Mouse (Mus musculus) gastrocnemius, adult 2 months (tissue): ENCODE results near the gene Foxn3. TPM values are rescaled to one million over a fixed set of nuclear protein-coding genes. Genes with fewer than 3 reads are reported as not detected.
A peak's percentile ranks its signal among the peaks of the same experiment; 100 is the strongest.

Experiments used
- DNase-seq: peaks from one replicate; pipeline ENCODE4 v3.0.0; 2022
- H3K27ac ChIP-seq: fragments of 200-600 bp; 2 replicates; pipeline ENCODE4 v1.8.1; 2022; ENCODE audit warnings: mild to moderate bottlenecking
- H3K4me3 ChIP-seq: fragments of 200-600 bp; 2 replicates; pipeline ENCODE4 v1.8.1; 2022; ENCODE audit warnings: mild to moderate bottlenecking, moderate library complexity
- CTCF ChIP-seq: fragments of 200-600 bp; IDR thresholded peaks from 2 replicates; pipeline ENCODE4 v1.8.1; 2022; ENCODE audit warnings: antibody characterized with exemption, mild to moderate bottlenecking, moderate library complexity
- intact Hi-C: fragments of 180-260 bp; cut with DNase I; formaldehyde crosslinking; loops from one replicate; pipeline ENCODE4 v1.15.1; 2025
- total RNA-seq, 2 experiments: library from RNA; stranded (reverse); gene quantifications; 2 replicates each; pipeline ENCODE4 v1.2.3; 2021

Foxn3 gene
- total RNA-seq, 2 experiments from 2014 or later = 190 to 201 TPM

GRCm38 (mm10) chr12:99309937-99310336, 253.4 kb downstream of the Foxn3 start:
- no peak for DNase-seq
- intact Hi-C loops = loop anchor here (5.0 kb wide), 2 partner anchors 67 to 93 kb away; no protein-coding TSS in a partner anchor
- Histone ChIP-seq H3K27ac (peak overlapping the region; percentile 66), H3K4me3 (no peak overlapping the region)
- no peak for TF ChIP-seq CTCF

DNA sequence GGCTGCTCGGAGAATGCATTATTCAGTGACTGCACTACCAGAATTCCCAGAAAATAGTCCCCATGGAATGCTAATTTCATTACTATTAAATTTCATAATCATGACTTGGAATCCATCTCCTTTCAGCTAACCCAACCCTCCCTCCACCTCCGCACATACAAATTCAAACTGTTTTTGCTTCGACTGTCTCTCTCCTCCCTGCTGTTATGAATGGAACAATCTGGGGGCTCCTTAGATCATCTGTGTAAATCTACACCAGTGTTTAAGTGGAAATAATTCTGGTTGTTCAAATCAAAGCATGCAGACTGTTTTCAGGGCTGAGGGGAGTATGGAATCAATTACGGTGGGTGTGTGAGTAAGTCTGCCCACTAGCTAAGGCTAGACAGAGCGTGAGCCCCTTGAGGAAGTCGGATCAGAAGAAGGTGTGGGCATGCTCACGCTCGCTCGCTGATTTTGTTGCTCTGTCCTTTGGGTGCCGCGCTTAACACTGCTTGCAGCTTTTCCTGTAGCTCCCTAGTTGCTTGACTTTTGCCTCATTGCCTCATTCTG, 254.8 kb downstream of the Foxn3 start:
- Histone ChIP-seq H3K4me3 (no peak overlapping the region), H3K27ac (peak overlapping the region; percentile 66)
- DNase-seq = no peak
- TF ChIP-seq CTCF = no peak
- intact Hi-C loops = loop anchor here (5.0 kb wide), 2 partner anchors 69 to 91 kb away; no protein-coding TSS in a partner anchor

- H3K27ac ChIP-seq = peak overlapping the region; percentile 94
- intact Hi-C loops = loop anchor here (5.0 kb wide), 2 partner anchors 71 to 89 kb away; no protein-coding TSS in a partner anchor
Measured at GRCm38 (mm10) chr12:99306536-99307204, 256.7 kb downstream of the Foxn3 start.

DNA sequence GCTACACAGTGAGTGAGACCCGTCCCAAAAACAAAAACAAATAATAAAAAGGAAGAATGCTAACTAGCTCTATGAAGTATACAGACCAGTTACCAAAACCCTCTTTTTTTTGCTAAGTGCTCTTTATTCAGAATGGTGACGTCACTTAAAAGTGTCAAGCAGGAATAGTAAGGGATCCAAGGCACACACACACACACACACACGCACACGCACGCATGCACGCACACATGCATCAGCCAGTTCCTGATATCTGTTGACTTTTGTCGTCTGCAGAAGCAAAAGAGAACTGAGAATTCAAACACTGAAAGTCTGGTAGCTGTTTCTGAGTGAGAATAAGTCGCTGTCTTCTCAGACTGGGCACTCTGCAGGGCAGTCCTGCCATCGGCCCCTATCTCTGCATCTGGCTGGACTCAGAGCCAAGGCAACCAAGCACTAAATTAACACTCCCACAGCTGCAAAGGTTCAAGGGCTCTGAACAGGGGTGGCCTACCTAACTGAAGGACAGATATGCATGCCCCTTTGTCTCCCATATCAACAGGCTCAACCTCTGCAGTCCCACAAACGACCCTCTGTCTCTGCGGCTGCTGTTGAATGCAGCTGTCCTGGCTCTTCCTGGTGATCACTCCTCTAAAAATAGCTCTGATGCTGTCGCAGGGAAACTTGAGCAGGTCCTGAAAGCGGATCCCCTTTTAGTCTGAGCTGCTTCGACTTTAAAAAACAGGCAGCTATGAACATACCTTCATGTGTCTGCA, 257.4 kb downstream of the Foxn3 start:
- no peak for TF ChIP-seq CTCF
- Histone ChIP-seq H3K4me3 (peak overlapping the region; percentile 73), H3K27ac (peak overlapping the region; percentile 94)
- intact Hi-C loops = loop anchor here (5.0 kb wide), 2 partner anchors 71 to 89 kb away; no protein-coding TSS in a partner anchor
- peak; percentile 72 for DNase-seq

More at GRCm38 (mm10) chr12:99306536-99307204, 256.7 kb downstream of the Foxn3 start:
- peak overlapping the region; percentile 73 for H3K4me3 ChIP-seq
- DNase-seq = no peak
- no peak for TF ChIP-seq CTCF

DNA sequence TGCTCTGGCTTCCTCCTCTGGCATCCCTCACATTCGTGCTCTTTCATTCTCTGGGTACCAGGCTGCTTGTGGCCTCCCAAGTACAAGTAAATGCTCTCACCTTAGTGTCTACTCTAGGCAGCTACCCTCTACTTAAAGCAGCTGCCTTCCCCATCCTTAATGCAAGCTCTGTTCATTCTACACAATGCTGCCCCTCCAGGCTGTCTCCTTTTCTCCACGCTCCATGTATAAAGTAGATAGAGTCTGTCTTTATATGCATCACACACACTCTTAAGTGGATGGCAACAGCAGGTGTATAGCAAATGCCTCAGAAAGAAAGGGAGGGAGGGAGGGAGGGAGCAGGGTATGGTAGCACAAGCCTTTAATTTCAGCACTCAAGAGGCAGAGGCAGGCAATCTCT, 258.1 kb downstream of the Foxn3 start:
- peak overlapping the region; percentile 94 for H3K27ac ChIP-seq
- no peak for DNase-seq
- TF ChIP-seq CTCF = no peak

GRCm38 (mm10) chr12:99304056-99304455, 259.3 kb downstream of the Foxn3 start:
- no peak for TF ChIP-seq CTCF
- peak overlapping the region; percentile 94 for H3K27ac ChIP-seq
- intact Hi-C loops = no loop called here
- DNase-seq = no peak
- peak overlapping the region; percentile 2 for H3K4me3 ChIP-seq

More for the DNA sequence above, 258.1 kb downstream of the Foxn3 start:
- peak overlapping the region; percentile 73 for H3K4me3 ChIP-seq
- intact Hi-C loops = loop anchor here (5.0 kb wide), 2 partner anchors 72 to 88 kb away; no protein-coding TSS in a partner anchor

GRCm38 (mm10) chr12:99303581-99303980, 259.8 kb downstream of the Foxn3 start:
- Histone ChIP-seq H3K4me3 (peak overlapping the region; percentile 2; the same call in 1 of the 2 replicates), H3K27ac (peak overlapping the region; percentile 94)
- no peak for DNase-seq
- no peak for TF ChIP-seq CTCF
- intact Hi-C loops = no loop called here

DNA sequence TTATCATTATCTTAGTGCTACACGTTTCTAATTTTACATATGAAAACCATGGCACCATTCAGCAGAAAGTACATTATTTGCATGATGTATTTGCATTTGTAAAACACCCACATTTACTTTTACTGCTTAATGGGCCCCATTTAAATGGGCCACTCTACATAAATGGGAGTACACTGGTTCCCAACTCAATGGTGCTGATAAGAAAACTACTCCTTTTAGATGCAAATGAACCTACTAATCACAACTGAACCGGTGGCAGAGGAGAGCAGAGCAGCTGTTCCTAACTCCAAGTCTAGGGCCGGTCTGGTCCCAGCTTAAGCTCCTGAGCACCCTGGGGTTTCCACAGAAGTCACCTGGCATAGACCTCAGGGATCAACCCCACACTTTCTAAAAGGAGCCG, 263.5 kb downstream of the Foxn3 start:
- no peak for TF ChIP-seq CTCF
- Histone ChIP-seq H3K27ac (no peak overlapping the region), H3K4me3 (no peak overlapping the region)
- DNase-seq = no peak
- intact Hi-C loops = no loop called here

DNA sequence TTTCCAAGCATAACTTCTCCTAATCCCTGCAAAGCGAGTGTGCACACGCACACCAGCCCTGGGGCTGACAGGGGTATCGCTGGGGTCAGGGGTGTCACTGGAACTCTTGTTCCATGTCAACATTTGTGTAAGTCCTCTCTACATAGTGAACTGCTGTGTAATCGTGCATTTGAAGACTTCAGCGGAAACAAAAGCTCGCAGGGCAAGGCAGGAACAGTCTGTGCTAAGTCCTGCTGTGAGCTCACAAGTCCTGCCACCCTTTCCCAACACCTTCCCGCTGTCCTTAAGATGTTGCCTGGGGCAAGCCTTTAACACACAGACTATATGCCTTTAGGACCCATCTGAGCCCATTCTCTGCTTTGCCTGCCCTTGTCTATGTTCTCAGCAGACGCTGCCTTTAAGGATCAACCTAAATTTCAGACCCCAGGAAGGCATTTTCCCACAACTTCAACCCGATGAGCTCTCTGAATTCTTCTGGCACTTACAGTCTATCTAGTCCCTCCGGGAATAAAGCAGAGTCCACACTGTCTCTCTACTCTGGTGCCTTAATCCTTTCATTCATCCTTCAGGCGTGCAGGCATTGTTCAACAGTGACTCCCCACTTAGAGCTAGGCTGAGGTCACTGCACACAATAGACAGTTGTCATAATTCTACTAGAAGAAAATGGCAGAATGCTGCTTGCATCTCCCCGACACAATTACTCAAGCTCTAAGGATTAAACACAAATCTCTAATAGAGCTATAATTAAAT, 264.4 kb downstream of the Foxn3 start:
- Histone ChIP-seq H3K27ac (0 out of 2 replicates have a peak overlapping the region, but pooled peaks have one; percentile 1), H3K4me3 (no peak overlapping the region)
- DNase-seq = no peak
- intact Hi-C loops = no loop called here
- no peak for TF ChIP-seq CTCF

GRCm38 (mm10) chr12:99298242-99298641, 265.1 kb downstream of the Foxn3 start:
- no peak for TF ChIP-seq CTCF
- no peak for DNase-seq
- intact Hi-C loops = no loop called here
- H3K27ac ChIP-seq = 0 out of 2 replicates have a peak overlapping the region, but pooled peaks have one; percentile 1
- no peak overlapping the region for H3K4me3 ChIP-seq

DNA sequence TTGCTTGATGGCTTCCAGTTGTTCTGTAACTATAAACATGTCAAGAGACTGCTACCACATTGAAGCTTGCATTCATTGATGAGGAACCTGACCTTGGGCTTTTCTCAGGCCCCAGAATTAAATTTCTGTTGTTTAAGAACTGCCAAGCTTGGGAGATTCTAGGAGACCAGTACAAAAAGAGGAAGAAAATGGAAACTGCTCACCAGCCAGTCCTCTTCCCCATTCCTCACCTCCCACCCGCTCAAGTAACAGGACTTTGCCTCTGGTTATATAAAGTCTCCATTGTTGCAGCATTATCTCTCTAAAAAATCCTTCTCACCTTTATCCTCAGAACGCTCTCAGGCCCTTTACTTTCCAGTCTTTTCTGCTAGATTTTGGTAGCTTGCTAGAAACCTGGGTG, 265.6 kb downstream of the Foxn3 start:
- intact Hi-C loops = no loop called here
- H3K27ac ChIP-seq = 0 out of 2 replicates have a peak overlapping the region, but pooled peaks have one; percentile 1
- DNase-seq = no peak
- H3K4me3 ChIP-seq = no peak overlapping the region
- no peak for TF ChIP-seq CTCF

GRCm38 (mm10) chr12:99293532-99293931, 269.9 kb downstream of the Foxn3 start:
- no peak overlapping the region for H3K4me3 ChIP-seq
- intact Hi-C loops = no loop called here
- no peak for DNase-seq
- TF ChIP-seq CTCF = no peak
- no peak overlapping the region for H3K27ac ChIP-seq
